13 mouse cellular contexts compared by ENCODE assay signal in the genomic region with DNA sequence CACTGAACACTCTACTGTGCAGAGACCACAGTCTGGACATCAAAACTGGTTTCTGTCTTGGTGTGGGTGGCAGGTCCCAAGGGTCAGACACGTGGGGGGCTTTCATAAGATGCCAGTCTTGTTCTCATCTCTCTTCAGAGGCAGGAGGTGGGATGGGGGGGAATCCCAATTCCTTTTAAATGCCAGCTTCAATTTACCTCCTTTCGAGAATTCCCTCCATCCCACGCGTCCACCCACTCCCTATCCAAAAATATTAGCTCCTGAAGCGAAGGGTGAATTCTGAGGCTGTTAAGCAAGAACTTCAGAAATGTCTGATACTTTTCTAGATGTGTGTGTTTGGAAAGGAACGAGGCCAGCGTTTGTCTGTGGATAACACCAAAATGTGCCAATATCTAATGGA.
"Had no signal": no experiment of that assay in that cellular context is flagged by ENCODE, and none has a peak within 500 bp of the region (broad histone marks: within the 10 kb centered on the region; RNA-seq: fewer than 3 reads in every experiment).

No protein-coding gene starts in this region.

- H3K27me3 ChIP-seq: neural tube, embryonic 15.5 days; stomach, embryonic 15.5 days had no signal

- H3K4me3 ChIP-seq: kidney, embryonic 15.5 days; limb, embryonic 10.5 days; liver, embryonic 15.5 days; myocyte; neural tube, embryonic 15.5 days; stomach, embryonic 15.5 days had no signal

- H3K36me3 ChIP-seq: kidney, embryonic 15.5 days; limb, embryonic 10.5 days; liver, embryonic 15.5 days; neural tube, embryonic 15.5 days; stomach, embryonic 15.5 days had no signal

- H3K27ac ChIP-seq: kidney, embryonic 15.5 days; limb, embryonic 10.5 days; liver, embryonic 15.5 days; neural tube, embryonic 15.5 days; stomach, embryonic 15.5 days had no signal

- H3K4me1 ChIP-seq: liver, embryonic 15.5 days had no signal

- DNase-seq: kidney, adult 11 months; kidney, postnatal 14 days; layer of hippocampus, postnatal 36 days; lung, adult 2 months; lung, postnatal 36 days; midbrain, embryonic 14.5 days; thymus, postnatal 4 days had no signal
